Mouse (Mus musculus): ENCODE measurements around the gene Bcar1. TPM values are rescaled to one million over a fixed set of nuclear protein-coding genes. Genes with fewer than 3 reads are reported as not detected.

The Bcar1 gene
- polyA plus RNA-seq, 1 experiment from 2014 or later = 44.0 TPM

- Histone ChIP-seq H3K4me3 (replicated peaks) (no peak overlapping the region), H3K9ac (no peak overlapping the region), H3K27me3 (0 out of 2 replicates have a peak, but pooled peaks cover 6% of the 10 kb centered on the region), H3K4me2 (peak overlapping the region; percentile 35; the same call in 1 of the 2 replicates), H3K36me3 (replicated peaks) (no peaks in the 10 kb centered on the region), H3K27ac (0 out of 2 replicates have a peak overlapping the region, but pooled peaks have one; percentile 37), H3K4me1 (peaks cover 55% of the 10 kb centered on the region), H3K9me3 (no peaks in the 10 kb centered on the region)
- ATAC-seq (ENCODE audit: low FRiP score) = no peak
- WGBS = 75% methylated on average over 5 of the region's 5 CpGs
Observed at GRCm38 (mm10) chr8:111745086-111745485, 1.5 kb upstream of the Bcar1 start.

- Histone ChIP-seq H3K9me3 (no peaks in the 10 kb centered on the region), H3K4me2 (peak overlapping the region; percentile 74), H3K27me3 (0 out of 2 replicates have a peak, but pooled peaks cover 6% of the 10 kb centered on the region), H3K27ac (peak overlapping the region; percentile 79), H3K9ac (peak overlapping the region; percentile 97), H3K4me3 (replicated peaks) (peak overlapping the region; percentile 98), H3K36me3 (replicated peaks) (no peaks in the 10 kb centered on the region), H3K4me1 (peaks cover 73% of the 10 kb centered on the region)
- under 1% methylated on average over 30 of the region's 44 CpGs for WGBS
- ATAC-seq (ENCODE audit: low FRiP score) = peak; percentile 35
Observed at GRCm38 (mm10) chr8:111743101-111743791, 363 bp downstream of the Bcar1 start.

- H3K4me3 ChIP-seq (replicated peaks) = peak overlapping the region; percentile 98
- H3K27ac ChIP-seq = peak overlapping the region; percentile 79
- H3K9ac ChIP-seq = peak overlapping the region; percentile 97
- H3K4me2 ChIP-seq = peak overlapping the region; percentile 74
- H3K27me3 ChIP-seq = 0 out of 2 replicates have a peak, but pooled peaks cover 6% of the 10 kb centered on the region
- H3K36me3 ChIP-seq (replicated peaks) = no peaks in the 10 kb centered on the region
- H3K9me3 ChIP-seq = no peaks in the 10 kb centered on the region
- no peak for ATAC-seq (ENCODE audit: low FRiP score)
- 17% methylated on average over 11 of the region's 11 CpGs for WGBS
- peaks cover 79% of the 10 kb centered on the region for H3K4me1 ChIP-seq
Observed at GRCm38 (mm10) chr8:111742261-111743037, 1.2 kb downstream of the Bcar1 start.

- Histone ChIP-seq H3K4me1 (peaks cover 88% of the 10 kb centered on the region), H3K36me3 (replicated peaks) (no peaks in the 10 kb centered on the region), H3K4me3 (replicated peaks) (peak overlapping the region; percentile 98), H3K9me3 (no peaks in the 10 kb centered on the region), H3K9ac (peak overlapping the region; percentile 97), H3K27me3 (0 out of 2 replicates have a peak, but pooled peaks cover 6% of the 10 kb centered on the region), H3K4me2 (peak overlapping the region; percentile 74), H3K27ac (no peak overlapping the region)
- no peak for ATAC-seq (ENCODE audit: low FRiP score)
- 66% methylated on average over 6 of the region's 6 CpGs for WGBS
Observed at GRCm38 (mm10) chr8:111741556-111741955, 2.1 kb downstream of the Bcar1 start.

GRCm38 (mm10) chr8:111740994-111741393 lies 2.6 kb downstream of the Bcar1 start:
- H3K4me2 ChIP-seq = peak overlapping the region; percentile 74
- H3K27me3 ChIP-seq = 0 out of 2 replicates have a peak, but pooled peaks cover 6% of the 10 kb centered on the region
- no peaks in the 10 kb centered on the region for H3K9me3 ChIP-seq
- no peak overlapping the region for H3K4me3 ChIP-seq (replicated peaks)
- ATAC-seq (ENCODE audit: low FRiP score) = no peak
- WGBS = 89% methylated on average over 8 of the region's 8 CpGs
- H3K9ac ChIP-seq = no peak overlapping the region
- peaks cover 89% of the 10 kb centered on the region for H3K4me1 ChIP-seq
- no peaks in the 10 kb centered on the region for H3K36me3 ChIP-seq (replicated peaks)
- H3K27ac ChIP-seq = no peak overlapping the region

GRCm38 (mm10) chr8:111740301-111740711 lies 3.3 kb downstream of the Bcar1 start:
- Histone ChIP-seq H3K9me3 (no peaks in the 10 kb centered on the region), H3K27ac (no peak overlapping the region), H3K27me3 (0 out of 2 replicates have a peak, but pooled peaks cover 2% of the 10 kb centered on the region), H3K9ac (no peak overlapping the region), H3K36me3 (replicated peaks) (no peaks in the 10 kb centered on the region), H3K4me3 (replicated peaks) (no peak overlapping the region), H3K4me2 (peak overlapping the region; percentile 3; the same call in 1 of the 2 replicates), H3K4me1 (peaks cover 89% of the 10 kb centered on the region)
- 87% methylated on average over 7 of the region's 7 CpGs for WGBS
- no peak for ATAC-seq (ENCODE audit: low FRiP score)

GRCm38 (mm10) chr8:111739604-111740003 lies 4.0 kb downstream of the Bcar1 start:
- H3K9ac ChIP-seq = no peak overlapping the region
- 52% methylated on average over 7 of the region's 7 CpGs for WGBS

GRCm38 (mm10) chr8:111738867-111739266 lies 4.7 kb downstream of the Bcar1 start:
- Histone ChIP-seq H3K27ac (no peak overlapping the region), H3K4me3 (replicated peaks) (no peak overlapping the region)
- ATAC-seq (ENCODE audit: low FRiP score) = no peak

More at GRCm38 (mm10) chr8:111739604-111740003, 4.0 kb downstream of the Bcar1 start:
- 0 out of 2 replicates have a peak, but pooled peaks cover 2% of the 10 kb centered on the region for H3K27me3 ChIP-seq
- no peaks in the 10 kb centered on the region for H3K36me3 ChIP-seq (replicated peaks)
- H3K4me3 ChIP-seq (replicated peaks) = no peak overlapping the region
- peaks cover 90% of the 10 kb centered on the region for H3K4me1 ChIP-seq
- peak overlapping the region; percentile 3 for H3K4me2 ChIP-seq
- H3K9me3 ChIP-seq = no peaks in the 10 kb centered on the region
- no peak for ATAC-seq (ENCODE audit: low FRiP score)
- H3K27ac ChIP-seq = 0 out of 2 replicates have a peak overlapping the region, but pooled peaks have one; percentile 13

GRCm38 (mm10) chr8:111736321-111736720 lies 7.3 kb downstream of the Bcar1 start:
- Histone ChIP-seq H3K4me3 (replicated peaks) (no peak overlapping the region), H3K36me3 (replicated peaks) (no peaks in the 10 kb centered on the region), H3K4me1 (peaks cover 94% of the 10 kb centered on the region), H3K27me3 (no peaks in the 10 kb centered on the region), H3K9me3 (no peaks in the 10 kb centered on the region), H3K9ac (no peak overlapping the region), H3K27ac (peak overlapping the region; percentile 47), H3K4me2 (no peak overlapping the region)
- WGBS = 51% methylated on average over 7 of the region's 7 CpGs
- no peak for ATAC-seq (ENCODE audit: low FRiP score)

More at GRCm38 (mm10) chr8:111738867-111739266, 4.7 kb downstream of the Bcar1 start:
- H3K36me3 ChIP-seq (replicated peaks) = no peaks in the 10 kb centered on the region
- 89% methylated on average over 6 of the region's 6 CpGs for WGBS
- H3K9ac ChIP-seq = no peak overlapping the region
- no peaks in the 10 kb centered on the region for H3K27me3 ChIP-seq
- peaks cover 90% of the 10 kb centered on the region for H3K4me1 ChIP-seq
- H3K4me2 ChIP-seq = no peak overlapping the region
- H3K9me3 ChIP-seq = no peaks in the 10 kb centered on the region

GRCm38 (mm10) chr8:111735791-111736190 lies 7.8 kb downstream of the Bcar1 start:
- Histone ChIP-seq H3K9me3 (no peaks in the 10 kb centered on the region), H3K9ac (no peak overlapping the region), H3K4me3 (replicated peaks) (no peak overlapping the region), H3K4me2 (no peak overlapping the region), H3K36me3 (replicated peaks) (no peaks in the 10 kb centered on the region), H3K27ac (peak overlapping the region; percentile 47), H3K27me3 (no peaks in the 10 kb centered on the region), H3K4me1 (peaks cover 94% of the 10 kb centered on the region)
- ATAC-seq (ENCODE audit: low FRiP score) = no peak
- WGBS = 85% methylated on average over 4 of the region's 4 CpGs

GRCm38 (mm10) chr8:111735335-111735761 lies 8.3 kb downstream of the Bcar1 start:
- WGBS = 73% methylated on average over 8 of the region's 8 CpGs
- H3K9ac ChIP-seq = no peak overlapping the region

More at GRCm38 (mm10) chr8:111735335-111735761, 8.3 kb downstream of the Bcar1 start:
- no peaks in the 10 kb centered on the region for H3K27me3 ChIP-seq
- no peak overlapping the region for H3K4me2 ChIP-seq
- H3K9me3 ChIP-seq = no peaks in the 10 kb centered on the region
- peaks cover 94% of the 10 kb centered on the region for H3K4me1 ChIP-seq
- H3K36me3 ChIP-seq (replicated peaks) = no peaks in the 10 kb centered on the region
- no peak overlapping the region for H3K4me3 ChIP-seq (replicated peaks)
- no peak for ATAC-seq (ENCODE audit: low FRiP score)
- H3K27ac ChIP-seq = peak overlapping the region; percentile 51

All from forebrain, embryonic 12.5 days (tissue).